Mouse (Mus musculus) liver, adult 2 months (tissue): ENCODE data around the gene Ube4a.

Experiments
- CTCF ChIP-seq: fragments of 200-500 bp; IDR thresholded peaks from 2 replicates; pipeline ENCODE4 v1.5.1; 2011; ENCODE audit warnings: low read depth, low read length, control low read depth
- POLR2A ChIP-seq: fragments of 200-500 bp; IDR thresholded peaks from 2 replicates; pipeline ENCODE4 v1.6.1; 2011; ENCODE audit warnings: low read length, control low read depth; ENCODE audit not compliant: insufficient read depth; ENCODE audit errors: extremely low read depth

- TF ChIP-seq CTCF: no peak
- TF ChIP-seq POLR2A: no peak
Measured at GRCm38 (mm10) chr9:44979806-44980205, 14.4 kb upstream of the Ube4a start.
